Mouse (Mus musculus) cerebellum, postnatal 14 days (tissue): Measurements from ENCODE around the gene Fbxo46.

Experiments
- DNase-seq, 2 experiments: peaks; one replicate each; pipeline ENCODE4 v3.0.0; 2021; ENCODE audit warnings: mixed read lengths in 2 of 2

The Fbxo46 gene

GRCm38 (mm10) chr7:19171831-19172230 is 52.2 kb downstream of the Fbxo46 start:
- DNase-seq, result no peak

GRCm38 (mm10) chr7:19172874-19173273 is 53.2 kb downstream of the Fbxo46 start:
- peak; percentile 84 to 92 for DNase-seq

GRCm38 (mm10) chr7:19175708-19176515 is 56.3 kb downstream of the Fbxo46 start, which contains the start of gene Eml2:
Gene Eml2, plus strand, starts transcription at chr7:19176421.
- peak; percentile 83 to 84 for DNase-seq

- no peak for DNase-seq
Measured at GRCm38 (mm10) chr7:19176516-19176947, 56.9 kb downstream of the Fbxo46 start.

- peak in 1 of 2 experiments; percentile 30 for DNase-seq
Measured at GRCm38 (mm10) chr7:19177216-19177615, 57.6 kb downstream of the Fbxo46 start.

- DNase-seq, result peak in 1 of 2 experiments; percentile 51
Measured at GRCm38 (mm10) chr7:19178035-19178434, 58.4 kb downstream of the Fbxo46 start.

GRCm38 (mm10) chr7:19178443-19179092 is 58.9 kb downstream of the Fbxo46 start:
- DNase-seq, result peak; percentile 87 to 93

- peak; percentile 56 to 70 for DNase-seq
Measured at GRCm38 (mm10) chr7:19179173-19179572, 59.5 kb downstream of the Fbxo46 start.

GRCm38 (mm10) chr7:19179936-19180335 is 60.3 kb downstream of the Fbxo46 start:
- DNase-seq, result no peak

- no peak for DNase-seq
Measured at GRCm38 (mm10) chr7:19180862-19181429, 61.3 kb downstream of the Fbxo46 start.

GRCm38 (mm10) chr7:19184250-19184649 is 64.6 kb downstream of the Fbxo46 start:
- DNase-seq, result no peak

- DNase-seq, result no peak
Measured at GRCm38 (mm10) chr7:19184758-19185157, 65.1 kb downstream of the Fbxo46 start.
